Mouse (Mus musculus) megakaryocyte, embryonic 14.5 days (primary cell): ENCODE results near the gene Abhd4.

ENCODE experiments used
- FLI1 ChIP-seq: IDR thresholded peaks from 2 replicates; pipeline ENCODE4 v1.6.1; 2012; ENCODE audit warnings: low read length, inconsistent platforms, mixed read lengths
- GATA1 ChIP-seq: IDR thresholded peaks from 3 replicates; pipeline ENCODE4 v1.6.1; 2012; ENCODE audit warnings: mixed read lengths, low read length, inconsistent platforms, borderline replicate concordance

DNA sequence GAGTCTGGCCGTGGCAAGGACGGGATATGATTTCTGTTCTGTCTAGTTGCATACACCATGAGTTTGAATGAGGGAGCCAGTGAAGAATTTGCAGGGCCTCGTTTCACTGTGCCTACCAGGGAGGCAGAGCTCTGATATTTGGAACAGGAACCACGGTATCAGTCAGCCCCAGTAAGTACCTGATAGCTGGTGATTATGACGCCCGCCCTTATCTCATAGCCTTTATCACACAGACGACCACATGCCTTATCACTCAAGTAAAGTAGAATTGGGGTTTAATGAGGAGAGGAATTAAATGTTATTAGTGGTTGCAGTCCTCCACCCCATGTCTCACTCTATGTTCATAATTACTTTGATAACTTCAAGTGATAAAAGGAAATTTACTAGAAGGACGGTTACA lies 49.7 kb upstream of the Abhd4 start:
- TF ChIP-seq GATA1 (no peak), FLI1 (no peak)
